Mouse (Mus musculus) kidney, postnatal 0 days (tissue): ENCODE results near the gene Stac3. TPM values are rescaled to one million over a fixed set of nuclear protein-coding genes. Genes with fewer than 3 reads are reported as not detected.

Experiments used
- ATAC-seq: fragments of 200-750 bp; cut with Nextera tagmentation; replicated peaks from 2 replicates; pipeline ENCODE4 v1.8.0; 2017; ENCODE audit warnings: low read depth, moderate number of reproducible peaks, moderate TSS enrichment, moderate library complexity; ENCODE audit not compliant: low FRiP score
- DNase-seq: peaks from one replicate; pipeline ENCODE4 v3.0.0-alpha.2; 2016; ENCODE audit warnings: low spot score
- H3K27ac ChIP-seq: fragments of 300-500 bp; sonication (generic); 2 replicates; pipeline ENCODE4 v1.5.1; 2014; ENCODE audit warnings: mild to moderate bottlenecking
- H3K27me3 ChIP-seq: fragments of 300-500 bp; sonication (generic); 2 replicates; pipeline ENCODE4 v1.6.1; 2014; ENCODE audit warnings: low read length, mixed read lengths; ENCODE audit not compliant: insufficient read depth
- H3K36me3 ChIP-seq: fragments of 300-500 bp; sonication (generic); 2 replicates; pipeline ENCODE4 v1.6.1; 2014; ENCODE audit warnings: low read length, mixed read lengths; ENCODE audit not compliant: insufficient read depth
- H3K4me1 ChIP-seq: fragments of 300-500 bp; sonication (generic); replicated peaks from 2 replicates; pipeline ENCODE4 v1.6.1; 2014; ENCODE audit warnings: antibody characterized with exemption, low read length, mixed read lengths; ENCODE audit not compliant: insufficient read depth
- H3K4me2 ChIP-seq: fragments of 300-500 bp; sonication (generic); 2 replicates; pipeline ENCODE4 v1.6.1; 2014; ENCODE audit warnings: mild to moderate bottlenecking, low read length, moderate library complexity, mixed read lengths
- H3K4me3 ChIP-seq: fragments of 300-500 bp; sonication (generic); replicated peaks from 2 replicates; pipeline ENCODE4 v1.5.1; 2014; ENCODE audit warnings: low read depth, low read length
- H3K9ac ChIP-seq: fragments of 300-500 bp; sonication (generic); 2 replicates; pipeline ENCODE4 v1.6.1; 2014; ENCODE audit warnings: low read depth, low read length
- H3K9me3 ChIP-seq: fragments of 300-500 bp; sonication (generic); replicated peaks from 2 replicates; pipeline ENCODE4 v1.6.1; 2016; ENCODE audit warnings: low read length, inconsistent platforms, mixed read lengths
- CTCF ChIP-seq: IDR thresholded peaks from 2 replicates; pipeline ENCODE4 v1.5.1; 2016; ENCODE audit warnings: antibody characterized with exemption, low read depth, mild to moderate bottlenecking, moderate library complexity
- WGBS: fragments of 180-500 bp; shearing (Covaris S2); extraction: QIAGEN DNeasy Blood & Tissue Kit; methylation state at CpG from one replicate; pipeline ENCODE4 v1.1.7; 2014; 5-methylcytosine and 5-hydroxymethylcytosine counted together
- polyA plus RNA-seq: library from polyadenylated mRNA; unstranded; fragments of >200 nt; fragmentation: Nextera tagmentation; extraction: Ambion mirVana; gene quantifications from 2 replicates; pipeline ENCODE4 v1.2.1, GENCODE M21; 2015

The Stac3 gene
- polyA plus RNA-seq, 1 experiment from 2014 or later: 0.16 TPM

DNA sequence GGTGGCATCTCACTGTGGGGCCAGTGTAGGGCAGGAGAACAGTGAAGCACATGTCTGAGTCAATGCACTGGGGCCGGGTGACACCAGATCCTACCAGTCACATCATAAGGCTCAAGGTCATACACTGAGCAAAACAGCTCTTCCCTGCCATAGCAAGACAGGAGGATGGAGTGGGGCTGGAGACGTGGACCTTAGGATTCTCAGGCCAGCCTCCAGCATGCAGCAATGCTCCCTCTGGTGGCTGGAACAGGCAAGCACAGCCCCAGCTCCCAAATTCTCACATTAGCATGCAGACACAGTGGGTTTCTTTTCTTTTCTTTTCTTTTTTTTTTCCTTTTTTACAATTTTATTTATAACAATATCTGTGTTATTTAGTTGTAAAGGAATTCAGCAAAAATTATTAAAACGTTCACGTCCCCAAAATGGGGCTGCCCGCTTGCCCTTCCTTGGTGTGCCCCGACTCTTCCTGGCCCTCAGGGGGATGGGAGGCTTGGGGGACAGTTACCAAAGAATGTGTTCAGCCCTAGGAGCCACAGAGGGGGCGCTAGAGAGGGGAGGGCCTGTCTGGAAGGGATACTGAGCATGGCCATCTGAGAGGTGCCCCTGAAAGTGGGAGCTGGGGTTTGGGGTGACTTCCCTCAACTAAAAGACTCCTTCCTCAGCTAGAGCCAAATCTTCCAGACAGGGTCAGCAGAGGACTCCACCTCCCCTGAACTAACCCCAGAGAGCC, 36.5 kb downstream of the Stac3 start:
- DNase-seq (peak; percentile 89), ATAC-seq (peak; percentile 19; the same call in 1 of the 2 replicates)
- no peak overlapping the region for H3K4me3 ChIP-seq
- no peak overlapping the region for H3K4me2 ChIP-seq
- peak; percentile 95 for TF ChIP-seq CTCF
- H3K36me3 ChIP-seq: no peaks in the 10 kb centered on the region
- peaks cover 13% of the 10 kb centered on the region for H3K4me1 ChIP-seq
- no peaks in the 10 kb centered on the region for H3K9me3 ChIP-seq
- H3K9ac ChIP-seq: no peak overlapping the region
- no peak overlapping the region for H3K27ac ChIP-seq
- peaks cover 39% of the 10 kb centered on the region for H3K27me3 ChIP-seq
- 25% methylated on average over 7 of the region's 7 CpGs for WGBS

DNA sequence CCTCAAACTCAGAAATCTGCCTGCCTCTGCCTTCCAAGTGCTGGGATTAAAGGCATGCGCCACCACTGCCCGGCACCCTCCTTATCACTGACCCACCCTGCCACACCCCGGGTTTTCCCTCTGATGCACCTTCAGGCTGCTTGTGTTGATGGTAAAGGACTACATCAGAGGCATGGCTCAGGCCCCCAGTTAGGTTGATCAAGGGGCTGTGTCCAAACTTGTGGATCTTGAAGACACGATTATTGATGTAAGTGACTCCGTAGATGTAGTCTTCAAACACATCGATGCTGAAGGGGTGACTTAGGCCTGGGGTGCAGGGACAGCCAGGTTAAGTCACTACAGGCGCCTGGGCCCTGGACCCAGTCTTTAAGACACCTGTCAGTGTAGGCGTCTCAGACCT, 40.0 kb downstream of the Stac3 start:
- ATAC-seq (no peak), DNase-seq (no peak)
- Histone ChIP-seq H3K4me3 (no peak overlapping the region), H3K9me3 (no peaks in the 10 kb centered on the region), H3K9ac (no peak overlapping the region), H3K27ac (no peak overlapping the region), H3K36me3 (peaks cover 17% of the 10 kb centered on the region; the same call in 1 of the 2 replicates), H3K27me3 (peaks cover 4% of the 10 kb centered on the region), H3K4me1 (no peaks in the 10 kb centered on the region), H3K4me2 (no peak overlapping the region)
- WGBS: 95% methylated on average over 8 of the region's 8 CpGs
- TF ChIP-seq CTCF: no peak

DNA sequence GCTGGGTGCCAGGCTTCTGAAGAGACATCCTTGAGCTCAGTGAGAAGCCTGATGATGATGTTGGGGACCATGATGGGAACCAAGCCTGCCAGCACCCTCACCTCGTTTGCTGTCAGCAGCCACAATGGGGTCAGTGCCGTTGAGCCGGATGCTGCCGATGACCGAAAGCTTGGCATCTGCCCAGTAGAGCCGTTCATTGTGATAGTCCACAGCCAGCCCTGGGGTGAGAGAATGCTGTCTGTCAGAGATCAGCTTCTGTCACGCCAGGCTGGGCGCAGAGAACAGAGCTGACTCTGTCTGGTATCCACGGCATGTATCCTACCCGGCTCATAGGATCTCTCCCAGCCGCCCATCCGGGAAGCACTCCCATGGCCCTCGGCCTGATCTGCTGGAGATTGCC, 40.6 kb downstream of the Stac3 start:
- no peak for TF ChIP-seq CTCF
- DNase-seq (no peak), ATAC-seq (no peak)
- Histone ChIP-seq H3K4me1 (no peaks in the 10 kb centered on the region), H3K36me3 (peaks cover 17% of the 10 kb centered on the region; the same call in 1 of the 2 replicates), H3K9me3 (no peaks in the 10 kb centered on the region), H3K4me3 (no peak overlapping the region), H3K4me2 (no peak overlapping the region), H3K27me3 (peaks cover under 1% of the 10 kb centered on the region; the same call in 1 of the 2 replicates), H3K27ac (no peak overlapping the region), H3K9ac (no peak overlapping the region)
- 50% methylated on average over 13 of the region's 13 CpGs for WGBS

DNA sequence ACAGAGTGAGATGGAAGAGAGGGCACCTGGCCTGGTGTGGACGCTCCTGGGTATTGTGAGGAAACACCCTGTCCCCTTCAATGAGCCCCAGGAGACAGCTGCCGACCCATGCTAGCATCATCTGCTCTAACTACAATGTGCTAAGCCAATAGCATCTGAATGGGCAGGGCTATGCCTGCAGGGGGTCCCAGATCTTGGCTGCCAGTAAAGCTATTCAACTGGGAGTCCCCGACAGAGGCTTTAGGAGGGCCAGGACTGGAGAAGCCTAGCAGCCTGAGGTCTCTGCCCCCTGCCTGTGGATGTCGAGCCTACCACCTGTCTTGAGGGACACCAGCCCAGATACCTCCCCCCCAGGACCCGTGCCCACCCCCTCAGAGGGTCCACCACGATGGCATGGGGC, 41.2 kb downstream of the Stac3 start:
- ATAC-seq (no peak), DNase-seq (no peak)
- no peak overlapping the region for H3K9ac ChIP-seq
- H3K4me2 ChIP-seq: no peak overlapping the region
- H3K4me3 ChIP-seq: no peak overlapping the region
- H3K27ac ChIP-seq: no peak overlapping the region
- TF ChIP-seq CTCF: no peak
- H3K4me1 ChIP-seq: no peaks in the 10 kb centered on the region
- 47% methylated on average over 6 of the region's 6 CpGs for WGBS
- no peaks in the 10 kb centered on the region for H3K27me3 ChIP-seq
- H3K36me3 ChIP-seq: peaks cover 17% of the 10 kb centered on the region; the same call in 1 of the 2 replicates
- H3K9me3 ChIP-seq: no peaks in the 10 kb centered on the region

DNA sequence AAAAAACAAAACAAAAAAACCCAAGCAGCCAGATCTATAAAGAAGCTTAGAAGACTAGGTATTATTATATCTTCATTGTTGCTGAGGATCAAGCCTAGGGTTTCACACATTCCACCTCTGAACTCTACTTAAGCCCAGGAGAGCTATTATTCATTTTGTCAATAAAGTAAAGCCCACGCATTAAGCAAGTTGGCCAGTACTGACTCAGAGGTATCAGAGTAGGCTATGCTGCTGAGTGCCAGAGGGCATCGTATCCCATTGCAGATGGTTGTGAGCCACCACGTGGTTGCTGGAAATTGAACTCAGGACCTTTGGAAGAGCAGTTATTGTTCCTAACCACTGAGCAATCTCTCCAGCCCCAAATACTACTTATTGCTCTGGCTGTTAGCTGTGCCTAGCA, 42.4 kb downstream of the Stac3 start:
- H3K27me3 ChIP-seq: no peaks in the 10 kb centered on the region
- no peaks in the 10 kb centered on the region for H3K9me3 ChIP-seq
- H3K9ac ChIP-seq: no peak overlapping the region
- ATAC-seq (no peak), DNase-seq (no peak)
- H3K4me2 ChIP-seq: no peak overlapping the region
- 62% methylated on average over 3 of the region's 3 CpGs for WGBS
- no peak for TF ChIP-seq CTCF
- peaks cover 17% of the 10 kb centered on the region; the same call in 1 of the 2 replicates for H3K36me3 ChIP-seq
- H3K27ac ChIP-seq: no peak overlapping the region
- H3K4me3 ChIP-seq: no peak overlapping the region
- no peaks in the 10 kb centered on the region for H3K4me1 ChIP-seq

DNA sequence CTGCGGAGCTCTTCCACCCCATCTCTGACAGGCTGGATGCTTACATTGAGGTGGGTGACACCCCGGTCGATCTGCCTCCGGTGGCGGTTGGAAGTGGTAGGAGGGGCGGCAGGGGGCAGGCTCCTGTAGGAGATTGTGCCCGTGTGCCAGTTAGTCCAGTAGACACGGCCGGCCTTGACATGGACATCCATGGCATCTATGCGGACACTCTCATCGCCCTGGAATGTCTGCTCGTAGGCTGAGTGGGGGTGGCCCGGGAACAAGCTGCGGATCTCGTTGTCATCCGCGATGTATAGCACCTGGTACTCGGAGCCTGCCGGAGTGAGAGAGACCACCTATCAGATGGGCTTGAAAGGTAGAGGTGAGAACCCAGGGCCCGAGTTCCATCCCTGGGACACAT, 42.9 kb downstream of the Stac3 start:
- peaks cover 17% of the 10 kb centered on the region; the same call in 1 of the 2 replicates for H3K36me3 ChIP-seq
- no peak for DNase-seq
- no peak overlapping the region for H3K4me2 ChIP-seq
- no peaks in the 10 kb centered on the region for H3K27me3 ChIP-seq
- no peak overlapping the region for H3K9ac ChIP-seq
- no peaks in the 10 kb centered on the region for H3K9me3 ChIP-seq
- no peak for ATAC-seq
- no peak overlapping the region for H3K27ac ChIP-seq
- no peak overlapping the region for H3K4me3 ChIP-seq
- TF ChIP-seq CTCF: no peak
- H3K4me1 ChIP-seq: no peaks in the 10 kb centered on the region
- 88% methylated on average over 20 of the region's 20 CpGs for WGBS
